Mouse (Mus musculus): ENCODE measurements around the gene Ptar1.
"Not testable (repeated sequence)": the region's sequence is repeated elsewhere in the genome, so short reads cannot be mapped to it uniquely, and the experiment has no call there.

Ptar1 gene

DNA sequence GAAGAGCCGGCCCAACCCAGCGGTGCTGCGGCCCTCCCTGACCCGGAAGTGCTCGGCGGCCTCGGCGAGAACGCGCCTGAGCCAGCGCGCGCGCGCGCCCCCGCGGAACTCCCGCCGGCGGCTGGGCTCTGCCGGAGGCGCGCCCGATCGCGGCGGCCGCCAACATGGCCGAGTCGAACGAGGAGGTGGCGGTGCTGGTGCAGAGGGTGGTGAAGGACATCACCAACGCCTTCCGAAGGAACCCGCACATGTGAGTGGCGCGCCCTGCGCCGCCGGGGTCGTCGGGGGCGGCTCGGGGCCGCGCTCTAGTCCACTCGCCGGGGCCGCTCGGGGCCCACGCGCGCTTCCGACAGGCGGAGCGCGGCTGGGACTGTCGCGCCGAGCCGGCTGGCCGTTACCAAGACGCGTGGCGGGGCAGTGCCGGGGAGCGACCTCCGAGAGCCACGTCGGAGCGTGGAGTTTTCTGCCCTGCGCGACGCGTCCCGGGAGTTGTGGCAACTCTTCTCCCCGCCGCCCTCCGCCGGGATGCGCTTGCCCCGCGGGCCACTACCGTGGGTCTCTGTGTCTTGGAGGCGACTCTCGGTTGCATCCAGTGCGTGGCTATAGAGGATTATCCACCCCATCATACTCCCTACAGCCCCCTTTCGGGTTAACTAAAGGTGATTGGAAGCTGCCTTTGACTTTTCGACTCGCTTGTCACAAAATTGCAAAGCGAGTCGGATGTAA is at the start of gene Ptar1:
Gene Ptar1 (plus strand): TSS at position 134 of the 726 bp plus-strand sequence.
- Histone ChIP-seq H3K27me3 (ENCODE audit: control insufficient read depth, insufficient read depth, low read length, poor library complexity, severe bottlenecking) (no peaks in the 10 kb centered on the region), H3K36me3 (ENCODE audit: control insufficient read depth, insufficient read depth, low read length, poor library complexity, severe bottlenecking) (no peaks in the 10 kb centered on the region)
- DNase-seq (ENCODE audit: low read depth, low spot score), result peak; percentile 88

- Histone ChIP-seq H3K27me3 (ENCODE audit: control insufficient read depth, insufficient read depth, low read length, poor library complexity, severe bottlenecking) (no peaks in the 10 kb centered on the region), H3K36me3 (ENCODE audit: control insufficient read depth, insufficient read depth, low read length, poor library complexity, severe bottlenecking) (no peaks in the 10 kb centered on the region)
- no peak for DNase-seq (ENCODE audit: low read depth, low spot score)
These were observed 43.4 kb upstream of the Ptar1 start for GRCm38 (mm10) chr19:23643819-23644218.

GRCm38 (mm10) chr19:23645347-23645746 is 41.9 kb upstream of the Ptar1 start:
- no peaks in the 10 kb centered on the region for H3K27me3 ChIP-seq (ENCODE audit: control insufficient read depth, insufficient read depth, low read length, poor library complexity, severe bottlenecking)
- DNase-seq (ENCODE audit: low read depth, low spot score), result no peak
- H3K36me3 ChIP-seq (ENCODE audit: control insufficient read depth, insufficient read depth, low read length, poor library complexity, severe bottlenecking), result no peaks in the 10 kb centered on the region

- Histone ChIP-seq H3K27me3 (ENCODE audit: control insufficient read depth, insufficient read depth, low read length, poor library complexity, severe bottlenecking) (no peaks in the 10 kb centered on the region), H3K36me3 (ENCODE audit: control insufficient read depth, insufficient read depth, low read length, poor library complexity, severe bottlenecking) (no peaks in the 10 kb centered on the region)
- no peak for DNase-seq (ENCODE audit: low read depth, low spot score)
These were observed 39.9 kb upstream of the Ptar1 start for GRCm38 (mm10) chr19:23647308-23647707.

DNA sequence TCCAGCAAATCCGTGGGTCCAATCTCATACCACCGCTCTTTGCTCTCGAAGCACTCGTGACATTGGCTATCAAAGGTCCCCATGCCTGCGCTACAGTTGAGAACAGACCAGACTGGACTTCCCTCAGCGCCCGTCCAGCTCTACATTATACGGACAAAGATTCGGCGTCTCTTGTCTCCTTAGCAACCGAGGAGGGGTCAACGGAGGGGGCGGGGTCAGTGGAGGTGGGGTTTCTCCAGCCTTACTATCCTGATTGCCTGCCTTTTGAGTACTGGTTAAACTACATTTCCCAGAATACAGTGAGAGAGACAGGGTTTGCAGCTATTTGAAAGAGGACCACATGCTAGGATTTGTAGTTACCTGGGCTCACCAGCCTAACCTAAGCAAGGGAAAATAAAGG is 34.6 kb upstream of the Ptar1 start, which contains the start of gene 1700028P14Rik:
Gene 1700028P14Rik (minus strand): TSS at position 169 of the 400 bp plus-strand sequence.
- no peaks in the 10 kb centered on the region for H3K36me3 ChIP-seq (ENCODE audit: control insufficient read depth, insufficient read depth, low read length, poor library complexity, severe bottlenecking)
- no peaks in the 10 kb centered on the region for H3K27me3 ChIP-seq (ENCODE audit: control insufficient read depth, insufficient read depth, low read length, poor library complexity, severe bottlenecking)
- DNase-seq (ENCODE audit: low read depth, low spot score), result no peak

DNA sequence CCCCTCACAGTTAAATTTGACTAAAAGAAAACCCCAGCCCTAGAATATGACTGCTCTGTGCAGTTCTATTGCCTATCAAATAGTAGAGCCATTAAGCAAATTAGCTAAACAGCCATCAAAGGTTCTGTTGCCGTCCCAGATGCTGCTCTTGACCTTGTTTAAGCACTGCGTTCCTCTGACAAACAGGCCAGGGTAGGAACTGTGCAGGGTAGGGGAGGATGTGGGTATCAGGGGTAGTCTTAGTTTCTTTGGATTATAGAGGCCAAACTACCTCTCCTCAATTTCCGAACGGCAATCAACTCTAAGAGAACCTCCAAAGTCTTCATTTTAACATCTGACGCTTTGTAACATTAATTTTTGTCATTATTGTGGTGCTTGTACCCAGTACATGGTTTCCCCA is 34.1 kb upstream of the Ptar1 start:
- no peak for DNase-seq (ENCODE audit: low read depth, low spot score)
- no peaks in the 10 kb centered on the region for H3K36me3 ChIP-seq (ENCODE audit: control insufficient read depth, insufficient read depth, low read length, poor library complexity, severe bottlenecking)
- H3K27me3 ChIP-seq (ENCODE audit: control insufficient read depth, insufficient read depth, low read length, poor library complexity, severe bottlenecking), result no peaks in the 10 kb centered on the region

DNA sequence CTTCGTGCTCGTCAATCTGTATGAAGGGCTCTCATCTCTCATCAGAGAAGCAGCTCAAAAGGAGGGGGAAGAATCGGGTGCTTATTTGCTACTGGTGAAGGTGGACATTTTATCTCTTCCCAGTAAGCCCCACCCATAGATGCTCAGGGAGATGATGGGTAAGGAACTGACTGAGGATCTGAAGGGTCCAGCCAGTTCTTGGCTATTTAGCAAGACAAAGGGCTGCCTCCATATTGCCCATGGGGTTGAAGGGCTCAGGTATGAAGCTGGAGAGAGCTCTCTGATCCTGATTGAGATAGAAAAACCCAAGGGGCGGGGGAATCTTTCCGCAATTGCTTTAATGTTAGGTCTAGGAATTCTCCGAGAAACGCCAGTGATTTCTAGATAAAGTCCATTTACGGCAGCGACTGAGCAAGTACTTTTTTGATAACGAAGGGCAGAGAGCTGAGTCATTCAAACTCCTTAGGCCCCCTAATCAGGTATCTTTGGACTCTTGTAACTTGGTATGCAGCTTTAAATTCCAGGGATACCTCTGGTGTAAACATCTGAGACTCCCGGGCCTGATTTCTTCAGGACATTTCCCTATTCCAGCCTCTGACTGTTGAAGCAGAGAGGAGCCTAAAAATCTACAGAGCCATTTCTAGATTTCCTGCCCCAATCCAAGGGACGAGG is 29.8 kb upstream of the Ptar1 start:
- Histone ChIP-seq H3K36me3 (ENCODE audit: control insufficient read depth, insufficient read depth, low read length, poor library complexity, severe bottlenecking) (no peaks in the 10 kb centered on the region), H3K27me3 (ENCODE audit: control insufficient read depth, insufficient read depth, low read length, poor library complexity, severe bottlenecking) (no peaks in the 10 kb centered on the region)
- no peak for DNase-seq (ENCODE audit: low read depth, low spot score)

DNA sequence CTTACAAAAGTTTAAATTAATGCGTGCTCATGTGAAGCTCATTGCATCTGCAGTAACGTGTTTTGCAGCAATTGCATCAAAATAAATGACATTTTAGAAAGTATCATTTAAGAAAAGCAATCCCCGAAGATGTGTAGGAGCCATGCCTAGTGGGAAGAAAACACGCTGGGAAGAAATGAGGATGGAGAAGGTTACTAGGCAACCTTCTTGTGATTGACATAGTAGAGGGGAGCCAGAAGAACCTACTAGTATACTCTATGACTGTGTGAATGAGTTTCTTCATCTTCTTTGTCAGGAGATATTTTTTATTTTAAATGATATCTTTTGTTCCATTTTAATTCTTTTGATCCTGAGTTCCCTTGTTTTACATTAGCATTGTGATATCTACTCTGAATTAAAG is 28.9 kb upstream of the Ptar1 start:
- H3K36me3 ChIP-seq (ENCODE audit: control insufficient read depth, insufficient read depth, low read length, poor library complexity, severe bottlenecking), result no peaks in the 10 kb centered on the region
- DNase-seq (ENCODE audit: low read depth, low spot score), result no peak
- H3K27me3 ChIP-seq (ENCODE audit: control insufficient read depth, insufficient read depth, low read length, poor library complexity, severe bottlenecking), result no peaks in the 10 kb centered on the region

- Histone ChIP-seq H3K27me3 (ENCODE audit: control insufficient read depth, insufficient read depth, low read length, poor library complexity, severe bottlenecking) (no peaks in the 10 kb centered on the region), H3K36me3 (ENCODE audit: control insufficient read depth, insufficient read depth, low read length, poor library complexity, severe bottlenecking) (no peaks in the 10 kb centered on the region)
- DNase-seq (ENCODE audit: low read depth, low spot score), result no peak
These were observed 23.1 kb upstream of the Ptar1 start for GRCm38 (mm10) chr19:23664083-23664482.

DNA sequence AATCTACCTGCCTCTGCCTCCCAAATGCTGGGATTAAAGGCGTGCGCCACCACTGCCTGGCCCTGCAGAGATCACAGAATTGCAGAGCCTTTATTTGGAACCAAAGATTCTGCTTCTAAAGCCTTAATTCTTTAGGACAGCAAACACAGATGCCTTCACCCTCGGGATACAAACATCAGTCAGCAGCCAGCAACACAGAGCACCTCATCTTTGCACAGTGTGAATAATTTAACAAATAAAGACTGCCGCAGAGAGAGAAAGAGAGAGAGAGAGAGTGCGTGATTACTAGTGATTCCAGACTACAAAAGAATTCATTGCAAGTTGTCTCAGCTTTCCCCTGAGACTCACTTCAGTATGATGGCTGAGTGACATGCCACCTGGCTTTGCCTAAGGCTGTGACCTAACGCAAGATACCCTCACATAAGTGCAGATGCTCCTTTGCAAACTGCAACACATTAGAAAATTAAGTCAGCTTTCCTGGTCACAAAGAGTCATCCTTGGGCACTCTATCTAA is 19.0 kb upstream of the Ptar1 start:
- Histone ChIP-seq H3K36me3 (ENCODE audit: control insufficient read depth, insufficient read depth, low read length, poor library complexity, severe bottlenecking) (no peaks in the 10 kb centered on the region), H3K27me3 (ENCODE audit: control insufficient read depth, insufficient read depth, low read length, poor library complexity, severe bottlenecking) (no peaks in the 10 kb centered on the region)
- no peak for DNase-seq (ENCODE audit: low read depth, low spot score)

GRCm38 (mm10) chr19:23673021-23673420 is 14.2 kb upstream of the Ptar1 start:
- no peak for DNase-seq (ENCODE audit: low read depth, low spot score)
- Histone ChIP-seq H3K27me3 (ENCODE audit: control insufficient read depth, insufficient read depth, low read length, poor library complexity, severe bottlenecking) (no peaks in the 10 kb centered on the region), H3K36me3 (ENCODE audit: control insufficient read depth, insufficient read depth, low read length, poor library complexity, severe bottlenecking) (no peaks in the 10 kb centered on the region)

DNA sequence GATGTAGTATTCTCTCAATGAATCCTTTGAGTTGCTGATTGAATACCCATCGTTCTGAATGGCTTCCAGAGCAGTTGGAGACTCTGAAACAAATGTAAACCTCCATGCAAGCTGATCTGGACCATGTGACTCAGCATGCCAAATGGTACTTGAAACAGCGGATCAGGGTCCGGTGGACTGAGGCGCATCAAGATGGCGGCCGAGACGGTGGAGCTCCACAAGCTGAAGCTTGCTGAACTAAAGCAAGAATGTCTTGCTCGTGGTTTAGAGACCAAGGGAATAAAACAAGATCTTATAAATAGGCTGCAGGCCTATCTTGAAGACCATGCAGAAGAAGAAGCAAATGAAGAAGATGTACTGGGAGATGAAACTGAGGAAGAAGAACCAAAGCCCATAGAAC is 11.6 kb upstream of the Ptar1 start:
- DNase-seq (ENCODE audit: low read depth, low spot score); H3K36me3 ChIP-seq (ENCODE audit: control insufficient read depth, insufficient read depth, low read length, poor library complexity, severe bottlenecking); H3K27me3 ChIP-seq (ENCODE audit: control insufficient read depth, insufficient read depth, low read length, poor library complexity, severe bottlenecking): not testable (repeated sequence)

- no peaks in the 10 kb centered on the region for H3K27me3 ChIP-seq (ENCODE audit: control insufficient read depth, insufficient read depth, low read length, poor library complexity, severe bottlenecking)
- DNase-seq (ENCODE audit: low read depth, low spot score), result no peak
- H3K36me3 ChIP-seq (ENCODE audit: control insufficient read depth, insufficient read depth, low read length, poor library complexity, severe bottlenecking), result no peaks in the 10 kb centered on the region
These were observed 300 bp upstream of the Ptar1 start for GRCm38 (mm10) chr19:23686962-23687295.

DNA sequence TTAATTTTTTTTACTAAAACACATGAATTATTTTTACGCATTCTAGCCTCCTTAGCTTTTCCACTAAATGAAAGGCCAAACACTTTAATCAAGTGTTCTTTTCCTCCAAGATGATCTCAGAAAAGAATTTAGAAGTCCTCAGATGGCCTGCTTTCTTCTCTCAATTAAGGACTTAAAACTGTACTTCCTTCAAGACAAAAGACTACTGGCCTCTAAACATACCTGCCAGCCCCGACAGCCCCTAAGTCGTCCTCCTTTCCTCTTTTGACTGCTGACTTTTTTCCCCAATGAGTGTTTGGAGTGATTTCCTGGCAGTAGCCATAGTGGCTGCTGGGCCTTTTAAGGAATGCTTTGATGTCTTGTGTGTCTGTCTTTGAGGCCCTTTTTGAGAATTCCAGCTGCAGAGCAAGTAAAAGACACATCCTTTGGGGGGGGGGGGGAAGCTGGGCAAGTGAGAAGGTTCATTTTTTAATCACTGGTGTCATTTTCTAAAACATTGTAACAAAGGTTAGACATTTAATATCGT is 1.3 kb downstream of the Ptar1 start:
- Histone ChIP-seq H3K36me3 (ENCODE audit: control insufficient read depth, insufficient read depth, low read length, poor library complexity, severe bottlenecking) (no peaks in the 10 kb centered on the region), H3K27me3 (ENCODE audit: control insufficient read depth, insufficient read depth, low read length, poor library complexity, severe bottlenecking) (no peaks in the 10 kb centered on the region)
- DNase-seq (ENCODE audit: low read depth, low spot score), result no peak

- H3K36me3 ChIP-seq (ENCODE audit: control insufficient read depth, insufficient read depth, low read length, poor library complexity, severe bottlenecking), result 0 out of 2 replicates have a peak, but pooled peaks cover 3% of the 10 kb centered on the region
- no peaks in the 10 kb centered on the region for H3K27me3 ChIP-seq (ENCODE audit: control insufficient read depth, insufficient read depth, low read length, poor library complexity, severe bottlenecking)
- no peak for DNase-seq (ENCODE audit: low read depth, low spot score)
These were observed 7.1 kb downstream of the Ptar1 start for GRCm38 (mm10) chr19:23694344-23694743.
